Mouse (Mus musculus) brain, embryonic 14.5 days (tissue): ENCODE results near the gene Rai1. TPM values are rescaled to one million over a fixed set of nuclear protein-coding genes. Genes with fewer than 3 reads are reported as not detected.
A peak's percentile ranks its signal among the peaks of the same experiment; 100 is the strongest.

Source experiments
- DNase-seq: peaks from one replicate; pipeline ENCODE4 v3.0.0-alpha.2; 2011; ENCODE audit warnings: low read depth
- CTCF ChIP-seq: fragments of 200-500 bp; IDR thresholded peaks from 2 replicates; pipeline ENCODE4 v1.5.1; 2012; ENCODE audit warnings: inconsistent platforms, mild to moderate bottlenecking, moderate library complexity, borderline replicate concordance; ENCODE audit not compliant: insufficient read depth, insufficient read length; ENCODE audit errors: extremely low read depth
- POLR2A ChIP-seq: fragments of 200-500 bp; IDR thresholded peaks from 2 replicates; pipeline ENCODE4 v1.6.1; 2012; ENCODE audit warnings: mild to moderate bottlenecking, inconsistent platforms, borderline replicate concordance; ENCODE audit not compliant: poor library complexity, insufficient read depth, insufficient read length, severe bottlenecking; ENCODE audit errors: extremely low read depth
- polyA plus RNA-seq: library from polyadenylated mRNA; depleted of rRNA; stranded (reverse); fragments of >200 nt; gene quantifications from 2 replicates; pipeline ENCODE4 v1.2.3, GENCODE M21; 2012

Gene Rai1
- polyA plus RNA-seq, 1 experiment, result 78.4 TPM

GRCm38 (mm10) chr11:60100827-60101555 lies 3.8 kb upstream of the Rai1 start:
- DNase-seq, result no peak
- no peak for TF ChIP-seq CTCF
- TF ChIP-seq POLR2A, result no peak

GRCm38 (mm10) chr11:60101986-60102385 lies 2.8 kb upstream of the Rai1 start:
- DNase-seq, result no peak
- TF ChIP-seq POLR2A (no peak), CTCF (no peak)

- DNase-seq, result peak; percentile 14
- TF ChIP-seq CTCF (no peak), POLR2A (no peak)
Measured at GRCm38 (mm10) chr11:60102664-60103063, 2.1 kb upstream of the Rai1 start.

GRCm38 (mm10) chr11:60103567-60103966 lies 1.2 kb upstream of the Rai1 start:
- TF ChIP-seq CTCF, result no peak
- TF ChIP-seq POLR2A, result no peak
- DNase-seq, result no peak

GRCm38 (mm10) chr11:60105593-60106542 lies 1.1 kb downstream of the Rai1 start:
- DNase-seq, result peak; percentile 81

GRCm38 (mm10) chr11:60106543-60107110 lies 1.8 kb downstream of the Rai1 start:
- no peak for DNase-seq
- TF ChIP-seq POLR2A (no peak), CTCF (no peak)

More at GRCm38 (mm10) chr11:60105593-60106542, 1.1 kb downstream of the Rai1 start:
- TF ChIP-seq CTCF (no peak), POLR2A (peak; percentile 57; the same call in 1 of the 2 replicates)

- TF ChIP-seq CTCF (no peak), POLR2A (no peak)
Measured at GRCm38 (mm10) chr11:60107449-60107848, 2.6 kb downstream of the Rai1 start.

GRCm38 (mm10) chr11:60108631-60109172 lies 3.9 kb downstream of the Rai1 start:
- no peak for TF ChIP-seq POLR2A
- no peak for TF ChIP-seq CTCF
- DNase-seq, result no peak

More at GRCm38 (mm10) chr11:60107449-60107848, 2.6 kb downstream of the Rai1 start:
- DNase-seq, result no peak

- TF ChIP-seq POLR2A (no peak), CTCF (no peak)
- no peak for DNase-seq
Measured at GRCm38 (mm10) chr11:60110386-60110785, 5.6 kb downstream of the Rai1 start.

GRCm38 (mm10) chr11:60111576-60111975 lies 6.8 kb downstream of the Rai1 start:
- no peak for TF ChIP-seq POLR2A
- TF ChIP-seq CTCF, result no peak
- DNase-seq, result no peak

GRCm38 (mm10) chr11:60113624-60114023 lies 8.8 kb downstream of the Rai1 start:
- no peak for TF ChIP-seq POLR2A
- TF ChIP-seq CTCF, result no peak
- DNase-seq, result no peak

GRCm38 (mm10) chr11:60114296-60115023 lies 9.6 kb downstream of the Rai1 start:
- DNase-seq, result peak; percentile 86
- TF ChIP-seq CTCF, result no peak
- TF ChIP-seq POLR2A, result no peak

GRCm38 (mm10) chr11:60115024-60115538 lies 10.3 kb downstream of the Rai1 start:
- peak; percentile 95 for DNase-seq
- TF ChIP-seq POLR2A (peak; percentile 46; the same call in 1 of the 2 replicates), CTCF (no peak)
